Mouse (Mus musculus): ENCODE measurements at regions not wholly inside any gene's neighbourhood (a gene's known extent, or its start where the extent isn't known, plus 50 kb on each side); places are given as distances from the start of the nearest gene placed in this dataset.

GRCm38 (mm10) chr1:98147361-98147760, 51.9 kb upstream of the Pam start:
- no peak for DNase-seq (ENCODE audit: low read depth, low spot score)
- TF ChIP-seq TCF12 (IDR thresholded peaks at IDR 0.05; ENCODE audit: low read depth, low read length), result no peak
- TF ChIP-seq CTCF (IDR thresholded peaks at IDR 0.05 in 2 of 3, conservative IDR thresholded peaks at IDR 0.05 in 1 of 3; ENCODE audit: control insufficient read depth in 1 of 3, insufficient read depth in 1 of 3, low read depth in 2 of 3, low read length in 3 of 3, poor library complexity in 1 of 3, severe bottlenecking in 1 of 3), result no peak
- no peak for TF ChIP-seq USF1 (IDR thresholded peaks at IDR 0.05; ENCODE audit: low read depth, low read length)
- TF ChIP-seq POLR2AphosphoS5 (IDR thresholded peaks at IDR 0.05; ENCODE audit: borderline replicate concordance, low read depth, low read length), result no peak
- TF ChIP-seq GATA1 (IDR thresholded peaks at IDR 0.05; ENCODE audit: low read depth, low read length), result no peak
- TF ChIP-seq MAFK (IDR thresholded peaks at IDR 0.05; ENCODE audit: borderline replicate concordance, low read depth, low read length), result no peak

More at GRCm38 (mm10) chr1:98147361-98147760, 51.9 kb upstream of the Pam start:
- no peaks in the 10 kb centered on the region for H3K4me1 ChIP-seq (ENCODE audit: control insufficient read depth in 1 of 2, insufficient read depth in 2 of 2, low read length in 2 of 2)
- no peak overlapping the region for H3K9ac ChIP-seq (ENCODE audit: control insufficient read depth, low read depth, low read length, poor library complexity, severe bottlenecking)
- no peaks in the 10 kb centered on the region for H3K27me3 ChIP-seq (ENCODE audit: control insufficient read depth in 1 of 2, insufficient read depth in 2 of 2, low read length in 2 of 2)
- no peaks in the 10 kb centered on the region for H3K9me3 ChIP-seq (replicated peaks; ENCODE audit: insufficient read depth, low read length)
- H3K79me2 ChIP-seq (ENCODE audit: control insufficient read depth, insufficient read depth, low read length, poor library complexity), result no peaks in the 10 kb centered on the region
- no peak overlapping the region for H3K27ac ChIP-seq (ENCODE audit: control insufficient read depth, low read depth, low read length)
- no peaks in the 10 kb centered on the region for H3K36me3 ChIP-seq (ENCODE audit: control insufficient read depth in 1 of 2, insufficient read depth in 2 of 2, low read length in 2 of 2)
- H3K4me3 ChIP-seq (ENCODE audit: control insufficient read depth in 1 of 2, insufficient read depth in 1 of 2, low read depth in 2 of 2, low read length in 2 of 2), result no peak overlapping the region
